Mouse (Mus musculus) forelimb bud, embryonic 11.5 days (tissue): Measurements from ENCODE around the gene Ist1.

Source experiments
- DNase-seq: peaks from one replicate; pipeline ENCODE4 v3.0.0-alpha.2; 2012; ENCODE audit warnings: low read depth, low spot score

Ist1 gene

DNA sequence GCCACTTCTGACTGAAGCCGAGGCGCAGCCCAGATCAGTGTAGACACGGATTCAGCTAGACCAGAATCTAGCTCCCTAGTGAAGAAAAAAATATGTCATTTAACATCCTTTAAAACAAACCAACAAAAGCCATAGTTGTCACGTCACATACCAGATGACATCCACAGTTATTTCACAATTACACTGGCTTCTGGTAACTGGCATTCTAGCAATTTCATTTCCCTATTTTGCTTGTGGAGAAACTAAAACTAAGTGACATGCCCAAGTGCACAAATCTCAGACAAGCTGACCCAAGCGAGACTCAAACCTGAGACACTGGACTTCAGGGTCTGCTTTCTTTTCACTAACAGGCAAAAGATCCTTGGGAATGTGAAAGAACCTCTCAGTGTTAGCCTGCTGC, 10.9 kb downstream of the Ist1 start:
- no peak for DNase-seq

DNA sequence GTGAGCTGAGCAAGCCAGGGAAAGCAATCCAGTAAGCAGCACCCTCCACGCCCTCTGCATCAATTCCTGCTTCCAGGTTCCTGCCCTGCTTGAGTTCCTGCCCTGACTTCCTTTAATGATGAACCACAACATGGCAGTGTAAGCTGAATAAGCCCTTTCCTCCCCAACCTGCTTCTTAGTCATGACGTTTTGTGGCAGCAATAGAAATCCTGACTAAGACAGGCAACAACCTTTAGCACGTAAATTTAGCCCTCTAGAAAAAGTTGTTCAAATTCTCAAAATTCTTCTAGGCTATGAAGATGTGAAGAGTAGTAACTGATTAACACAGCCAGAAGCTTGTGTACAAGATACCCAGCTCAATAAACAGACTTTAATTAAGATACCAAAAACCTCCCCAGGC, 11.5 kb downstream of the Ist1 start:
- no peak for DNase-seq

DNA sequence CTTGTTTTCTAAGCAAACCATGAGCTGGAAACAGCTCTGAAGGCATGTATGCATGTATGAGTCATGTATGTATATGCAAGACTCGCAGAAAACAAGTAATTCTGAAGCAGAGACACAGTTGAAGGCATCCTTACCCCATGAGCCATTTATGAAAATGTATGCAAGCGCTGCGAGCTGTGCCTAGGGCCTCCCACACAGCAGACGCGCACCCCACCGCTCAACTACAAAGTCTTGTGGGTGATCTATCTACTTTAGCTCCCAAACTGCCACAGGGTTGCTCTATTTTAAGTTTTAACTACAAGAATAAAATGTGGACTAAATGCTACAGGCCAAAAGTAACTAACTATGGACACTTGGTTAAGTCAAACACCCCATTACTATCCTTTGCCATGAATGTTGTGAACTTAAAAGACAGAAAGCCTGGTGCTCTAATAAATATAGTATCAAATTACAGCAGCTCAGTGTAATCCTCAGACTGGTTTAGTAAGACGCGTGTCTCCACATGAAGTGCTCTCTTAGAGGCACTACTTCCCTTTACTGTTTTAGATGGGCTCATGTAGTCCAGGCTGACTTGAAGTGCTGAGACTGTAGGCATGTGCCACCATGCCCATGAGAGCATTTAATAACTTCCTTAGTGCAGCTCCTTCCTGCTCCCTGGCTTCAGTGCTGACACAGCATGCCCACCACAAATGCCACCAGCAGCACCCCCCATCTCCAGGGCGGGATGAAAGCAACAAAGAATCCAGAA, 17.0 kb downstream of the Ist1 start:
- no peak for DNase-seq

DNA sequence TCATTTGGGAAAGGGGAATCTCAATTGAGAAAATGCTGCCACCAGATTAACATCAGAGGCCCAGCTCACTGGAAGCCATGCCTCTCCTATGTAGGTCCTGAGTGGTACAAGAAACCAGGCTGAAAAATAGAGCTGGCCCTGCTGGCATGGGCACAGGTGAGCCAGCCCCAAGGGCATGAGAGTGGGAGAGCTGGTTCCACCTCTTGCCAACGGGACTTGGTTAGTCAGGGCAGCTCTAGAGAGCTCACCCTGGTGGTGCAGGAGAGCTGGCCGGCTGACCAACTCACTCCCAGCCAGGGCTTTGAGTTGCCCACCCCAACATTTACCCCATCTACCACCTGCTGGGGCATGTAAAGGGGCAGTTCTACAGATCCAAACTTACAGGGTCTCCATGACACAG, 19.5 kb downstream of the Ist1 start:
- DNase-seq = no peak

DNA sequence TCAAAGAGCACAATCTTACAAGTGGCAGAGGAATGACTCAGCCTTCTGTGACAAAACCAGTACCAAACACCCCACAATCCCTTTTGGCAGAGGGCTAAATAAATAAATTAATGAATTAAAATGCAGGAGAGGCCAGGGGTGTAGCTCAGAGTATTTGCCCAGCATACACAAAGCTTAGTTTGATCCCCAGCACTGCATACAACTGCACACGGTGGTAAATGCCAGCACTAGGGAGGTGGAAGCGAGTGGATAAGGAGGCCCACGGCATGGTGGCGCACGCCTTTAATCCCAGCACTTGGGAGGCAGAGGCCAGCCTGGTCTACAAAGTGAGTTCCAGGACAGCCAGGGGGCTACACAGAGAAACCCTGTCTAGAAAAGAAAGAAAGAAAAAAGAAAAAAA, 20.4 kb downstream of the Ist1 start:
- DNase-seq = no peak

DNA sequence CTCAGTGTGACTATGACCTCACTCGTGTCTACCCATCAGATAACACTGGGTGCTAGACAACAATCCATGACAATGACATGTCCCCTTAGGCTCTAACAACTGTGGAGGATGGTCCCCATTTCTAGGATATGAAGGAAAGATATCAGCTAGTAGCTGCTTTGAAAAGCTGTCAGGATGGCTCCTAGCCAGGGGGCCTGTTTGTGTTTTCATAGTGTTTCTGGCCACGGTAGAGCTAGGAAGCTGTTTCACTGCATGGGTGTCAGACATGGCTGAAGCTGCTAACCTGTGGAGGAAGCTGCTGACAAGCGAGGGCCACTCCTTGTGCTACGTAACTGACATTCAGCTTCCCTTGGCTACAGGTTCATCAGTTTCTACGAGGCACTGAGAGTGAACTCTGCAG, 26.4 kb downstream of the Ist1 start:
- no peak for DNase-seq

DNA sequence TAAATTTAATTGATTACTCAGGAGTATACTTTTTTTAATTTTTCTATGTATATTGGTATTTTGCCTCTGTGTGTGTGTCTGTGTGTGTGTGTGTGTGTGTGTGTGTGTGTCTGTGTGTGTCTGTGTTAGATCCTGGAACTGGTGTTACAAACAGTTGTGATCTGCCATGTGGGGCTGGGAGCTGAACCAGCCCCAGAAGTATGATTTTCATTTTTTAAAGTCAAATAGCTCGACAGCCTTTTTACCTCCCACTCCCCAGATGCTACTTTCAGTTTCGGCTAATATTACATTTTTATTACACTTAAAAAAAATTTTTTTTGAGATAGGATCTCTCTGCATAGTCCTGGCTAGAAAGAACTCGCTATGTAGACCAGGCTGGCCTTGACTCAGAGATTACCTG, 30.7 kb downstream of the Ist1 start:
- no peak for DNase-seq

DNA sequence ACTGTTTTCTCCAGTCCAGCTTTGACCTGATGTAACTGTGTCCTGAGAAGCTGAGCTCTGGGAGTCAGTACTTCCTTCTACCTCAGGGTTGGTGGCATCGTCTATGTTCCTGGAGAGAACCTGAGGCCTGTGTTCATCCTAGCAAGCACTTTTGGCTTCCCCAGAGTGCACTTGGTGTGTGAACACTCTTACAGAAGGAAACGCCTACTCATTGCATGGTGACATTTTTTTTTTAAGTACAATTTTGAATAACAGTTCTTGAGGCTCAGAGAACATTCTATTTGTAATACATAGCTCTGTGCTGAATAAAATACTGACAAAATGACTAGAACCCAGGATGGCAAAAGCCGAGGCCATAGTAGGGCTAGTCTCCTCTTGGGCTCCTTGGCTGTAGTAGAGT, 36.2 kb downstream of the Ist1 start:
- no peak for DNase-seq

DNA sequence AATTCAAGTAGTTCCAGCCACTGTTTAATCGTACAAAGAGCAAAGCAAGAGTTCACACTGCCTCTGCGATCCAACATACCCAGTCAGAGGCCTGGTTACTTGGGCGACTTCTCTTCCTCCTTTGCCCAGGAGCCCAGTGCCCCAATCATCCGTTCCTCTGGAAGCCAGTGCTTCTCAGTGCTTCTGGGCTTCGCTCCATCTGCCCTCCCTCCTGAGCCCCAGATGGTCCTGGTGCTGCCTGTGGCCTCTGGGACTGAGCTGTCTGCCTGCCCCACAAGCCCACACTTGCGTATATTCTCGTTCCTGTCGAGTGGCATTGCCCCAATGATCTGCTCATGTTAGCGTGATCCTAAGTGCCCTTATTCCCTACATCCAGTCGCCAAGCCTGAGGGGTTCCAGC, 42.3 kb downstream of the Ist1 start:
- no peak for DNase-seq

DNA sequence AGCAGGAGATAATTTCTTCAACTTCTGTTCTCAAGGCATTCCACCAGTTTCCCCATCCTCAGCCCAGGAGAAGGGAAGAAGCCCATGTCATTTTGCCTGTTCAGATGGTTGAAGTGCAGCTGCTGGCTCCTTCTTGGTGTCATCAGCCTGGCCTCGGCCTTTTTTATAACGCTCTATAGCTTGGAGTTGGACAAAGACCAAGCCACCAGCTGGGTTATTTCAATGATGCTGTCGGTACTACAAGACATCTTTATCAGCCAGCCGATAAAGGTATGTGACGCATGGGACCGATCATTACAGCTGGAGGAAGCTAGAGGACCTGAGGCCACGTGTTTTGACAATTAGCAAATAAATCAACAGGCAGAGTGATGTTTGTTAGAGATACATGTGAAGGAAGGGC, 44.6 kb downstream of the Ist1 start:
- DNase-seq = no peak

DNA sequence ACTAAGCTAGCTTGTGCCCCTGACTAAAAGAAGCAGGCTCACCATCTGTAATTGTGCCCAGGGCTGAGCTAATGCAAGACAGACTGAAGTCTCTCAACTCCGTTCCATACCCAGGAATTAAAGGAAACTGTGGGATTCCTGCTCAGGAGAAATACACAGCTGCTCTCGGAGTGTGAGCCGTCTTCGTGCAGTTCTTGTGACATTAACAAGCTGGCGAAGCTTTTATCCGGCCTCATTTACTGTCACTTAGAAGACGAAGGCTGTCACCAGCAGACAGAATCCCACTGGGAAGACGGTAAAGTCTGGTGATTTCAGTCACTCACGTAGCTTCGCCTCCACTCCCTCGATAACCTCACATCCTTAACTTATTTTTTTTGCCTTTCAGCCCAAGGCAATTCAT, 45.7 kb downstream of the Ist1 start:
- DNase-seq = no peak

DNA sequence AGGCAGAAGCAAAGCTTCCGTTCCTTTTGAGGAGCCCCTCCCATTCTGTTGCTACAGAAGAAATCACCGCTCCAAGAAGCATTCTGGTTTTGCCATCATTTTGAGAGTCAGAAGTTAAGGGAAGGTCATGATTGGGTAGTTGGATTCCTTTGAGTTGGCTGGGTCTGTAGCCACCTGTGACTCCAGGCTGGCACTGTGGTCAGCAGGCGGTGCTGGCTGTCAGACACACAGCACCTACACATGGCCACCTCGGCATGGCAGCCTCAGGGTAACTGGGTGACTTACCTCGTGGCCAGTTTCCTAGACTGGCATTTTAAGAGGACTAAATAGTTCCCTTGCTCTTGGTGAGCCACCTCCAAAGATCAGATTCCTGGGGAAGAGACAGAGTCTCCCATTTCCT, 51.8 kb downstream of the Ist1 start:
- DNase-seq = no peak

DNA sequence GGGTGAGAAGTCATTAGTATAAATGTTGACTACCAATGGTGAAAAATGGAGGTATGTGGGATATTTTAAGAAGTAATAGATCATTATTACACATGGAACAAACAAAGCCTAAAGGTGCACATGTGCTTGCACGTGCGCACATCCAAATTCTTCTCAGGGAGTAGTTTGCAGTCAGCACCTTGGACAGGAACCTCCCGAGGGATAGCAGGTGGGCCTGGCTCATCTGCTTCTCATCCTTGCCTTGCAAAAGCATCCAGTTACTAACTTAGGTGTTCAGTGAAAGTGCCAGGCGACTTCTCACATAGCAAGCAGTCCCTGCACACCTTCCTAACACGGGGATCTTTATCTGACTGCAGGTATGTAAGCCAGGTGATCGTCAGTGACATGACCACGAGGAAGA, 52.6 kb downstream of the Ist1 start:
- no peak for DNase-seq

DNA sequence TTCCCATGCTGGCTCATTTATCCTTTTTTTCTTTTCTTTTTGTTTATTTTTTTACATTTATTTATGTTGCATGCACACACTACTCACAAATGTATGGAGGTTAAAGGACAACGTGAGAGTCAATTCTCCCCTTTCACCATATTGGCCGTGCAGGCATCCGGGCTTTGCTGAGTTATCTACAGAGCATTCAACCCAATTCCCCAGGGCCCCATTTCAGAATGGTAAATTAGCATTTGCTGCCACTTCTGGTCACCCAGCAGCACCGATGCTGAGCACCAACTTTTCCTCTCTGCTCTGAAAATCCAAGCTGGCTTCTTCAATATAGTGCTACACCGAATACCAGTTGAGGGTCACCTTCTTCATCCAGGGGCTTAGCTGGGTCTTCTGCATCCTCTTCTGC, 54.2 kb downstream of the Ist1 start:
- DNase-seq = no peak

DNA sequence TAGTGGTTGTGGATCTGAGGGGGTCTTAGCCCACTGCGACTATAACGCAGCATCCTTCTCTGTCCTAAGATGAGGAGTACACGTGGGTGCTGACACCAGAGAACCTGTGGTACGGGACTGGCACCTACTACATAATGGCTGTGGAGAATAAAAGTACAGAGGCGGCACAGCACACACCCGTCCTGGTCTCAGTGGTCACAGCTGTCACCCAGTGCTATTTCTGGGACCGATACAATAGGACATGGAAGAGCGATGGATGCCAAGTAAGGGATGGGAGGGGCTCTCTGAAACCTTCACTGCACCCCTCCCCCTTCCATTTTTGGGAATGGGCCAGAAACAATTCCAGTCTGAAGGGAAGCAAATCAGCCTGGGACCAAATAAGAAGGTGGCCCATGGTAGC, 57.9 kb downstream of the Ist1 start:
- no peak for DNase-seq

DNA sequence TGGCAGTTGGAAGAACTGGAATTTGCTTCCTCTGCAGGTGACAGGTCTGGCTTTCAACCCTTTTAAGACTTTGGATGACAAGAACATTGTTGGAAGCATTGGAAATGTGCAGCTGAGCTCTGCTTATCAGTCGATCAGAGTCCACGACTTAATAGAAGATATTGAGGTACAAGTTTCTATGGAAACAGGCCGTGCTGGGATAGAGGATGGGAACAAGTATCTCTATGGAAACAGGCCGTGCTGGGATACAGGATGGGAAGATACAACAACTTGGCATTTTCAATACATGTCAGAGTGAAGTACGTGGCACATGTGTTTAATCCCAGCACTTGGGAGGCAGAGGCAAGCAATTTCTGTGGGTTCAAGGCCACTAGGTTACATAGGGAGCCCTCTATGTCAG, 60.6 kb downstream of the Ist1 start:
- no peak for DNase-seq

DNA sequence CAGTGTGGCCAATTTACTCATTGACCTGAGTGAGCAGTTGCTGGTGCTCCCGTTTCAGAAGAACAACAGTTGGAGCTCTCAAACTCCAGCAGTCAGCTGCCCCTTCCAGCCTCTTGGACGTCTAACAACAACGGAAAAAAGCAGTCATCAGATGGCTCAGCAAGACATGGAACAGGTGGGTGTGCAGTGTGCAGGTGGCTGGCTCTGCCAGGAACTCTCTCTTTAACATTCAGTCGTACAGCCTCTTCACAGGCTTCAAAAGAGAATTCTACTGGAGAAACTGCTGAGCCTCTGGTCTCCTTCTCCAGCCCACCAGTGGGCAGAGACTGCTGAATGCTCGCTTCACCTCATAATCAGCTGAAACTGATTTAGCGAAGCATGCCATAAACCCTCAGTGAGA, 64.4 kb downstream of the Ist1 start:
- DNase-seq = no peak
